Mouse (Mus musculus) cerebellum, adult (tissue): ENCODE results near the gene Bzw1.

Experiments used
- ATAC-seq: cut with Nextera tagmentation; 2 replicates; pipeline ENCODE4 v1.9.2; 2017; ENCODE audit warnings: mild to moderate bottlenecking, moderate library complexity, mixed read lengths; ENCODE audit not compliant: insufficient number of reproducible peaks, low FRiP score, low TSS enrichment

The Bzw1 gene

GRCm38 (mm10) chr1:58445861-58446260 lies 53.2 kb downstream of the Bzw1 start:
- ATAC-seq = no peak

GRCm38 (mm10) chr1:58447766-58448165 lies 55.1 kb downstream of the Bzw1 start:
- no peak for ATAC-seq

GRCm38 (mm10) chr1:58448396-58448795 lies 55.7 kb downstream of the Bzw1 start:
- no peak for ATAC-seq

- no peak for ATAC-seq
Observed at GRCm38 (mm10) chr1:58454316-58454715, 61.6 kb downstream of the Bzw1 start.
